Mouse (Mus musculus) kidney, embryonic 14.5 days (tissue): ENCODE measurements around the gene Lgr6. TPM values are rescaled to one million over a fixed set of nuclear protein-coding genes. Genes with fewer than 3 reads are reported as not detected.
"Not testable (repeated sequence)": the region's sequence is repeated elsewhere in the genome, so short reads cannot be mapped to it uniquely, and the experiment has no call there.

Experiments
- ATAC-seq: fragments of 200-750 bp; cut with Nextera tagmentation; 2 replicates; pipeline ENCODE4 v1.8.0; 2017; ENCODE audit warnings: moderate number of reproducible peaks, mild to moderate bottlenecking, moderate TSS enrichment, moderate library complexity; ENCODE audit not compliant: low FRiP score, low TSS enrichment
- H3K27ac ChIP-seq: fragments of 300-500 bp; sonication (generic); 2 replicates; pipeline ENCODE4 v1.5.1; 2014; ENCODE audit warnings: low read depth, mild to moderate bottlenecking, low read length, moderate library complexity, mixed read lengths
- H3K27me3 ChIP-seq: fragments of 300-500 bp; sonication (generic); 2 replicates; pipeline ENCODE4 v1.6.1; 2014; ENCODE audit warnings: mild to moderate bottlenecking, low read length; ENCODE audit not compliant: control insufficient read depth, insufficient read depth
- H3K36me3 ChIP-seq: fragments of 300-500 bp; sonication (generic); 2 replicates; pipeline ENCODE4 v1.6.1; 2014; ENCODE audit warnings: low read length, mixed read lengths; ENCODE audit not compliant: control insufficient read depth, insufficient read depth
- H3K4me1 ChIP-seq: fragments of 300-500 bp; sonication (generic); 2 replicates; pipeline ENCODE4 v1.6.1; 2014; ENCODE audit warnings: low read length, mixed read lengths; ENCODE audit not compliant: control insufficient read depth, insufficient read depth
- H3K4me2 ChIP-seq: fragments of 300-500 bp; sonication (generic); replicated peaks from 2 replicates; pipeline ENCODE4 v1.6.1; 2014; ENCODE audit warnings: low read depth, mild to moderate bottlenecking, low read length
- H3K4me3 ChIP-seq: fragments of 300-500 bp; sonication (generic); 2 replicates; pipeline ENCODE4 v1.5.1; 2014; ENCODE audit warnings: mild to moderate bottlenecking, low read length
- H3K9ac ChIP-seq: fragments of 300-500 bp; sonication (generic); 2 replicates; pipeline ENCODE4 v1.6.1; 2014; ENCODE audit warnings: low read depth, mild to moderate bottlenecking, low read length, moderate library complexity
- H3K9me3 ChIP-seq: fragments of 300-500 bp; sonication (generic); 2 replicates; pipeline ENCODE4 v1.6.1; 2016; ENCODE audit warnings: low read length; ENCODE audit not compliant: control insufficient read depth
- WGBS: fragments of 180-500 bp; shearing (Covaris S2); extraction: QIAGEN DNeasy Blood & Tissue Kit; methylation state at CpG from one replicate; pipeline ENCODE4 v1.1.7; 2014; 5-methylcytosine and 5-hydroxymethylcytosine counted together
- polyA plus RNA-seq: library from polyadenylated mRNA; unstranded; fragments of >200 nt; fragmentation: Nextera tagmentation; extraction: Ambion mirVana; gene quantifications from 2 replicates; pipeline ENCODE4 v1.2.1, GENCODE M21; 2014

Lgr6 gene
- polyA plus RNA-seq, 1 experiment from 2014 or later, result 0.66 TPM

DNA sequence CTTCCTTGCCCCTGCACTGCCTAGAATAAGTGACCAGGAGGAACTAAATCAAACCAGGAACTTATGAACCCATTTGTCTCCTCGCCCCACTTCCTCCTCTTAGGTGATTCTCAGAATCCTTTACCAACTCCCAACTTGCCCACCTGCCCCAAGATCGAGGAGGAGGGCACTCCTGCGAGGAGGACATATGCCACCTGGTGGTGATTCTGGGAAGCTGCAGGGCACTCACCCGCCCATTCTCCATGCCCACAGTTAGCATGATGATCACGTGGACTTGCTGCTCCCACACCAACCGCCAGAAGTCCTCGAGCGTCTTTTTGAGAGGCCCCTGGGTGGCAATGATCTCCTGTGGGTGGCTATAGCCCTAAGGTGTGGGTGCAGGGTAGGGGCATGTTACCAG is 7.6 kb upstream of the Lgr6 start:
- Histone ChIP-seq H3K4me2 (no peak overlapping the region), H3K36me3 (no peaks in the 10 kb centered on the region), H3K9me3 (no peaks in the 10 kb centered on the region), H3K4me3 (no peak overlapping the region), H3K27ac (no peak overlapping the region), H3K9ac (no peak overlapping the region), H3K27me3 (no peaks in the 10 kb centered on the region), H3K4me1 (no peaks in the 10 kb centered on the region)
- no peak; the same call in 1 of the 2 replicates for ATAC-seq
- 11% methylated on average over 8 of the region's 8 CpGs for WGBS

DNA sequence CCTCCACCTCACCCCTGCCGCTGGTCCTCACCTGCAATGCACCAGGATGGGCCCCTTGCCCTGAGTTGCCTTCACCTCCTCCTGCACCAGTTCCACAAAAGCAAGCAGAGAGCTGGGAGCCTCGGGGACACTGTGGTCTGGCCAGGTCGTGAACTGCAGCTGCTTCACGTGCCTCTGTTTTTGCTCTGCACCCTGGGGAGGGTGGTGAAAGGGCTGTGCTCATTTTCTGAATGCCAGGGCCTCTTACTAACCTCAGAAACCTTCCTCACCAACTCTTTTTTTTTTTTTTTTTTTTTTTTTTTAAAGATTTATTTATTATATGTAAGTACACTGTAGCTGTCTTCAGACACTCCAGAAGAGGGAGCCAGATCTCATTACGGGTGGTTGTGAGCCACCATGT is 6.2 kb upstream of the Lgr6 start:
- not testable (repeated sequence) for H3K4me2 ChIP-seq, H3K9me3 ChIP-seq, H3K27ac ChIP-seq, H3K4me1 ChIP-seq, ATAC-seq, H3K9ac ChIP-seq, H3K36me3 ChIP-seq, H3K4me3 ChIP-seq, H3K27me3 ChIP-seq
- 53% methylated on average over 4 of the region's 5 CpGs for WGBS

DNA sequence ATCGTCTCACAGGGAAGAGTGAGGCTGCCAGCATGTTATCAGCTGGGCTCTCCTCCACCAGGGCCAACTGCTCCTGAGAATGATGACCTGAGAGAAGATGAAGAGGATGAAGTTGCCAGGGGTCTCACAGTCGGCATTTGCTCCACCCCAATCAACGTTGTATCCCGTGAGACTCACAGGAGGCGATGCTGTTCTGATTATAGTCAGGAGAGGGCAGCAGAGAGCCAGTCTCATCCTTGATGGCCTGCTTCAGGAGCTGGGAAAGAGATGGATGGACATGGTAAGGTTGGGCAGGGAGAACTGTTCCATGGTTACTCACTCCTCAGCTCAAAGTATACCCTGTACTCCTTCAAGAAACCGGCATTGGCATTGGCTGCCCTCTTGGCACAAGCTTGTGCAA is 5.0 kb upstream of the Lgr6 start:
- Histone ChIP-seq H3K4me2 (no peak overlapping the region), H3K9me3 (no peaks in the 10 kb centered on the region), H3K27me3 (peaks cover 12% of the 10 kb centered on the region), H3K9ac (no peak overlapping the region), H3K27ac (no peak overlapping the region), H3K4me1 (0 out of 2 replicates have a peak, but pooled peaks cover 3% of the 10 kb centered on the region), H3K4me3 (no peak overlapping the region), H3K36me3 (no peaks in the 10 kb centered on the region)
- WGBS, result 21% methylated on average over 6 of the region's 6 CpGs
- ATAC-seq, result no peak

DNA sequence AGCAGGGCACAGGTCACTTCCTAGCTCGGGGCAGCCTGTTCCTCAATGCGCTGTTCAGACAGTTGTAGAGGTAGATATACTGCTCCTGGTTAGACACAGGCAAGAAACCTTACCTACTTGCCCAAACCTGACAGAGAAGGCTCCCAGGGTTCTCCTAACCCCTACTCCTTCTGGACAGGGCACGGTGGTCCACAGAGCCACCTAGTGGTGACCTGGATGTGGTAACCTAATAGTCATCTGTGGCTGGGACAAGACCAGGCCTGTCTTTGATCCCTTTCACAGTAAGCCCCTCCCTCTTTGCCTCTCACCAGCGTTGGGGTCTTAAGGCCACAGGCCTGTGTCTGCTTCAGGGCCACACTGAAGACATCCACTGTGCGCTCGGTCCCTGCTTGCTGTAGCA is 3.5 kb upstream of the Lgr6 start:
- no peak overlapping the region for H3K4me2 ChIP-seq
- H3K36me3 ChIP-seq, result no peaks in the 10 kb centered on the region
- no peak overlapping the region for H3K9ac ChIP-seq
- H3K27me3 ChIP-seq, result peaks cover 27% of the 10 kb centered on the region
- no peak overlapping the region for H3K4me3 ChIP-seq
- peak; percentile 33; the same call in 1 of the 2 replicates for ATAC-seq
- no peak overlapping the region for H3K27ac ChIP-seq
- WGBS, result 27% methylated on average over 6 of the region's 6 CpGs
- H3K9me3 ChIP-seq, result no peaks in the 10 kb centered on the region
- H3K4me1 ChIP-seq, result 0 out of 2 replicates have a peak, but pooled peaks cover 6% of the 10 kb centered on the region

DNA sequence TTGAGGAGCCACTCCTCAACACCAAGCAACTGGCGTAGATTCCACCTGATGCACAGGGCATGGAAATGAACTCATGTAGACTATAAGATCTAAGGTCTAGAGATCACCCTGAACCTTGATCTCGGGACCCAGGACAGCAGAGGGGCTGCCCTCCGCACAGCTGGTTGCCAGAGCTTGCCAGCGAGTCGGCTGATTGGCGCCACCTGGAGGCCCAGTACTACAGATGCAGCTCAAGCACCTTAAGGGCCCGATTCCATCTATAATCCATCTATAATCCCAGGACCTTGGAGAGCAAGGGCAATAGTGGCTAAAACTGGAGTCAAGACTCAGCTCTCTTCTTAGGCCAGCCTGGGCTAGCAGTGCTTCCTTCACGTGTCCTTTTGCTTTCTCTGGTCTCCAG is 875 bp upstream of the Lgr6 start:
- Histone ChIP-seq H3K36me3 (no peaks in the 10 kb centered on the region), H3K27ac (no peak overlapping the region), H3K9ac (no peak overlapping the region), H3K4me3 (0 out of 2 replicates have a peak overlapping the region, but pooled peaks have one; percentile 41), H3K4me2 (0 out of 2 replicates have a peak overlapping the region, but pooled peaks have one; percentile 61), H3K27me3 (peaks cover 38% of the 10 kb centered on the region), H3K9me3 (no peaks in the 10 kb centered on the region), H3K4me1 (0 out of 2 replicates have a peak, but pooled peaks cover 6% of the 10 kb centered on the region)
- ATAC-seq, result 0 out of 2 replicates have a peak, but pooled peaks have one; percentile 33
- 3% methylated on average over 8 of the region's 8 CpGs for WGBS

DNA sequence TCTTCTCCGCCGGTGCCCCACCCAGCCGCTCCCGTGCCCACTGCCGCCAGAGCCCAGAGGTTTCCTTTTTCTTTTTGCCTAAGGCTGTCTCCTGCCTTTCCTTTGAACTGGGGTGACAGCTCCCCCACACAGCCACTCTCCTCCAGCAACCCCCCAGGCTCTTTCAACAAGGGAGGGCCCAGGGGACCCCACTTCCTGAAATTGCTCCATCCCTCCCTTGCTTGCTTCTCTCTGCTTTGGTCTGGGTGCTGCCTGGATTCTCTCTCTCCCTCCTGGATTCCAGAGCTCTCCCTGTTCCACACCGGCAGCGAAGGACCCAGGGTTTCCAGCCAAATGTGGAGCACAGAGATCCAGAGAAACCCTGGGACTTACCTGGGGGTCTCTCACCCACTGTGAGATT is 4.7 kb downstream of the Lgr6 start:
- H3K27ac ChIP-seq, result no peak overlapping the region
- H3K9me3 ChIP-seq, result no peaks in the 10 kb centered on the region
- WGBS, result 50% methylated on average over 7 of the region's 7 CpGs
- no peak overlapping the region for H3K4me3 ChIP-seq
- H3K9ac ChIP-seq, result no peak overlapping the region
- 0 out of 2 replicates have a peak, but pooled peaks cover 6% of the 10 kb centered on the region for H3K4me1 ChIP-seq
- H3K27me3 ChIP-seq, result peaks cover 42% of the 10 kb centered on the region
- no peaks in the 10 kb centered on the region for H3K36me3 ChIP-seq
- ATAC-seq, result no peak
- H3K4me2 ChIP-seq, result no peak overlapping the region

DNA sequence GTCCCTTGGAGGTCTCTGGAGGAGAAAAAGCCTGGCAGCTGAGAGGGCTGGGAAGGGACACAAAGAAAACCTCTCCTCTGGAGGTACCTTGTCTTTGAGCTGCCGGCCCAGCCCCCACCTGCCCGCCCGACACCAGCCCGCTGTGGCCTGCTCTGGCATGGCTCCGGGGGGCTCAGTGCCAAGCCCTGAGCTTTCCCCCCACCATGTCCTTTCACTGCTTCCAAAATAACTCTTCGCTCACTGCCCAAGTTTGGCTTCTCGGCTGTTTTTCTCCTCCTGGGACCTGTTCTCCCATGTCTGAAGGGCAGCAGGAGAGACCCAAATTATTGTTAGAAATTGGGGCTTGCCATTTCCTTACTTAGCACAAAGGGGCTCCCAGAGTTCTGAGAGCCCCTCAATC is 6.6 kb downstream of the Lgr6 start:
- Histone ChIP-seq H3K36me3 (no peaks in the 10 kb centered on the region), H3K9me3 (no peaks in the 10 kb centered on the region), H3K27ac (no peak overlapping the region), H3K4me1 (no peaks in the 10 kb centered on the region), H3K4me3 (no peak overlapping the region), H3K9ac (no peak overlapping the region), H3K27me3 (peaks cover 22% of the 10 kb centered on the region), H3K4me2 (no peak overlapping the region)
- 93% methylated on average over 7 of the region's 7 CpGs for WGBS
- no peak for ATAC-seq

DNA sequence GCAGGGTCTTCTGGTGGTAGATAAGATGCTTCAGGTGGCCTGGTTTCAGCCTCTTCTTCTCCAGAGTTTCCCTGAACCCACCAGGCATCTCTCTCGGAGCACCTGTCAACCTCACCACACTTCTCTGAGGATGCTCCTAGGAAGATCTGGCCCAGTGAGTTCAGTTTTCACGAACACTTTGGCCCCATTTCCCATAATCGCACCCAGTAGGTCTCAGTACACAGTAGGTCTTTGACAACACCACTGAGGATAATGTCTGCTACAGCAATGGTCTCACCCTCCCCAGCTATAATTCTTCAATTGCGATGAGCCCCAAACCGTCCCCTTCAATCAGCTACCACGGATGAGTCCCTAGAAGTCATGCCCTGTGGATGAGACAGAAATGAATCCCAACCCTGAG is 7.6 kb downstream of the Lgr6 start:
- Histone ChIP-seq H3K9me3 (no peaks in the 10 kb centered on the region), H3K36me3 (no peaks in the 10 kb centered on the region), H3K27ac (no peak overlapping the region), H3K27me3 (peaks cover 15% of the 10 kb centered on the region), H3K4me2 (no peak overlapping the region), H3K4me1 (no peaks in the 10 kb centered on the region), H3K9ac (no peak overlapping the region), H3K4me3 (no peak overlapping the region)
- WGBS, result 92% methylated on average over 6 of the region's 6 CpGs
- ATAC-seq, result no peak

DNA sequence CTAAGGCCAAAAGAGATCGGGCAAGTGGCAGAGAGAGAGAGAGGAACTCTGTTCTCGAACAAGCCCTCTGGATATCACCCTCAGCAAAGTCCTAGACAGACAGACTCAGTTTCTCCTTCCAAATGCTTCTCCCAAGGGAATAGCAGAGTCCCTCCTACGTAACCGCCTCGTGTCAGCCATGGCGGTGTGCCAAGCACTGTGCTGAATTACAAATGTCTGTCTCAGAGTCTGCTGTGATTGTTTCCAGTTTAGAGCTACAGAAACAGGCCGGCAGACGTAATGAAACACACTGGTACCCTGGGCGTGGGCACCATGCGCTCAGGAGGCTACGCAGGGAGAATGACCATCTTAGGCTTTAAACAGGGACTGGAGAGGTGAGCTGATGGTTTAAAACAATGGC is 8.8 kb downstream of the Lgr6 start:
- no peak overlapping the region for H3K4me3 ChIP-seq
- no peaks in the 10 kb centered on the region for H3K36me3 ChIP-seq
- H3K27me3 ChIP-seq, result peaks cover 15% of the 10 kb centered on the region
- no peaks in the 10 kb centered on the region for H3K9me3 ChIP-seq
- no peak for ATAC-seq
- H3K9ac ChIP-seq, result no peak overlapping the region
- no peak overlapping the region for H3K4me2 ChIP-seq
- WGBS, result 84% methylated on average over 11 of the region's 11 CpGs
- no peaks in the 10 kb centered on the region for H3K4me1 ChIP-seq
- H3K27ac ChIP-seq, result no peak overlapping the region
